Comparison of ENCODE assay signal across 11 mouse cellular contexts in the genomic region with DNA sequence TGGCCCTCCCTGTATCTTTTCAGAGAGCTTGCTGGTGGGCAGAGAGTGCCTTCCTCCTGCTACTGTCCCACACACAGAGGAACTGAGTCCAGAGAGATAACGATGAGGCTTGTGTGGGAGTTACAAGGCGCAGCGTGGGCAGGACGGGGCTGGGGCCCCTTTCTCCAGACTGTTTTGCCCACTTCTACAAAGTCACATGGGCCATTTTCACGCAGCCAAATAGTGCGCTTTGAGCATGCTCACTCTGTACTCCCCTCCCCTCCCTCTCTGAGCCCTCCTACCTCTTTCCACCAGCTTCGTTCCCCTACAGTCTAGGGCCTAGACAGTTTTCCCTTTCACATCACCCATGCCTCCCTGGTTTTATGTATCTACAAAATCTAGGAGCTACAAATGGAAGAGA.
A peak's percentile ranks its signal among the peaks of the same experiment; 100 is the strongest.
DNase-seq lines count a peak whose midpoint lies in the region; ATAC-seq and TF ChIP-seq lines count a peak whose summit lies in the region.
"Had no signal": no experiment of that assay in that cellular context is flagged by ENCODE, and none has a peak within 500 bp of the region (broad histone marks: within the 10 kb centered on the region; RNA-seq: fewer than 3 reads in every experiment).

No protein-coding gene starts in this region.

- H3K27ac ChIP-seq in embryonic facial prominence, embryonic 13.5 days = no peak overlapping the region
- no peak overlapping the region for H3K27ac ChIP-seq in embryonic facial prominence, embryonic 10.5 days (replicated peaks)
- peak overlapping the region; percentile 96 for H3K27ac ChIP-seq in left cerebral cortex, adult 2 months
- H3K27ac ChIP-seq in liver, embryonic 15.5 days (replicated peaks) = no peak overlapping the region
- H3K27ac ChIP-seq in forebrain, embryonic 11.5 days (ENCODE audit: low read depth, low read length) = no peak overlapping the region
- H3K27ac ChIP-seq: kidney, postnatal 0 days had no signal

- intact Hi-C loops in left cerebral cortex, adult 2 months (cut with DNase I) = loop anchor here (2.0 to 5.0 kb wide), 2 partner anchors 60 to 218 kb away; no protein-coding TSS in a partner anchor
- intact Hi-C loops in left cerebral cortex, postnatal 10 days (cut with DNase I) = loop anchor here (5.0 kb wide), 1 partner anchor 218 kb away; no protein-coding TSS in a partner anchor

- H3K9me3 ChIP-seq in embryonic facial prominence, embryonic 13.5 days = no peaks in the 10 kb centered on the region
- no peaks in the 10 kb centered on the region for H3K9me3 ChIP-seq in embryonic facial prominence, embryonic 10.5 days
- H3K9me3 ChIP-seq in liver, embryonic 15.5 days (replicated peaks) = no peaks in the 10 kb centered on the region
- no peaks in the 10 kb centered on the region for H3K9me3 ChIP-seq in forebrain, embryonic 11.5 days (ENCODE audit: control insufficient read depth, low read length)
- H3K9me3 ChIP-seq: midbrain, embryonic 10.5 days had no signal

- no peaks in the 10 kb centered on the region for H3K27me3 ChIP-seq in embryonic facial prominence, embryonic 13.5 days
- no peaks in the 10 kb centered on the region for H3K27me3 ChIP-seq in embryonic facial prominence, embryonic 10.5 days (replicated peaks; ENCODE audit: low read depth, poor library complexity, severe bottlenecking)
- H3K27me3 ChIP-seq in liver, embryonic 15.5 days = no peaks in the 10 kb centered on the region
- no peaks in the 10 kb centered on the region for H3K27me3 ChIP-seq in forebrain, embryonic 11.5 days (ENCODE audit: control insufficient read depth, insufficient read depth, low read length)

- no peak for TF ChIP-seq CTCF in left cerebral cortex, adult 2 months (IDR thresholded peaks at IDR 0.05)

- H3K36me3 ChIP-seq in embryonic facial prominence, embryonic 13.5 days = no peaks in the 10 kb centered on the region
- H3K36me3 ChIP-seq in embryonic facial prominence, embryonic 10.5 days (replicated peaks) = no peaks in the 10 kb centered on the region
- no peaks in the 10 kb centered on the region for H3K36me3 ChIP-seq in liver, embryonic 15.5 days (replicated peaks)
- H3K36me3 ChIP-seq in forebrain, embryonic 11.5 days (ENCODE audit: control insufficient read depth, insufficient read depth, low read length) = no peaks in the 10 kb centered on the region
- H3K36me3 ChIP-seq: midbrain, embryonic 10.5 days had no signal

- 0 out of 2 replicates have a peak overlapping the region, but pooled peaks have one; percentile 22 for H3K4me2 ChIP-seq in embryonic facial prominence, embryonic 13.5 days
- H3K4me2 ChIP-seq in liver, embryonic 15.5 days = peak overlapping the region; percentile 41
- H3K4me2 ChIP-seq in forebrain, embryonic 11.5 days (ENCODE audit: low read depth, low read length, severe bottlenecking) = no peak overlapping the region
- H3K4me2 ChIP-seq: heart, embryonic 11.5 days had no signal

- no peak for ATAC-seq in embryonic facial prominence, embryonic 13.5 days (ENCODE audit: insufficient number of reproducible peaks, insufficient read depth, low FRiP score, low TSS enrichment, low read depth)
- no peak for ATAC-seq in liver, embryonic 15.5 days (ENCODE audit: insufficient read depth)
- no peak for ATAC-seq in forebrain, embryonic 11.5 days (replicated peaks; ENCODE audit: low FRiP score)

- WGBS in embryonic facial prominence, embryonic 13.5 days = 77% methylated on average over 7 of the region's 7 CpGs
- WGBS in embryonic facial prominence, embryonic 10.5 days = 79% methylated on average over 7 of the region's 7 CpGs
- 21% methylated on average over 7 of the region's 7 CpGs for WGBS in liver, embryonic 15.5 days (ENCODE audit: insufficient replicate concordance)
- WGBS in forebrain, embryonic 11.5 days = 82% methylated on average over 7 of the region's 7 CpGs

- DNase-seq in embryonic facial prominence, embryonic 10.5 days (ENCODE audit: low spot score) = no peak
- peak in 1 of 2 experiments; percentile 62 for DNase-seq in left cerebral cortex, adult 2 months (ENCODE audit: extremely low spot score in 1 of 2, low spot score in 2 of 2)
- DNase-seq in left cerebral cortex, postnatal 10 days (ENCODE audit: extremely low spot score in 1 of 2, low spot score in 2 of 2) = no peak
- DNase-seq in MEL-GATA-1-ER (ENCODE audit: extremely low read depth, low read depth) = peak; percentile 30
- DNase-seq in forebrain, embryonic 11.5 days (ENCODE audit: low spot score) = no peak
- no peak for DNase-seq in frontal cortex, postnatal 10 days (ENCODE audit: low spot score in 2 of 2)

- peaks cover 25% of the 10 kb centered on the region for H3K4me1 ChIP-seq in embryonic facial prominence, embryonic 13.5 days
- H3K4me1 ChIP-seq in embryonic facial prominence, embryonic 10.5 days = peaks cover 34% of the 10 kb centered on the region
- peaks cover 27% of the 10 kb centered on the region for H3K4me1 ChIP-seq in liver, embryonic 15.5 days (replicated peaks)
- peaks cover 3% of the 10 kb centered on the region; the same call in 1 of the 2 replicates for H3K4me1 ChIP-seq in forebrain, embryonic 11.5 days (replicated peaks; ENCODE audit: control insufficient read depth, insufficient read depth, low read length)

- no peak overlapping the region for H3K9ac ChIP-seq in embryonic facial prominence, embryonic 13.5 days
- no peak overlapping the region for H3K9ac ChIP-seq in liver, embryonic 15.5 days
- no peak overlapping the region for H3K9ac ChIP-seq in forebrain, embryonic 11.5 days (ENCODE audit: low read length)

- H3K4me3 ChIP-seq in embryonic facial prominence, embryonic 13.5 days = no peak overlapping the region
- H3K4me3 ChIP-seq in embryonic facial prominence, embryonic 10.5 days = no peak overlapping the region
- H3K4me3 ChIP-seq in left cerebral cortex, adult 2 months = peak overlapping the region; percentile 48
- H3K4me3 ChIP-seq in liver, embryonic 15.5 days (replicated peaks) = no peak overlapping the region
- H3K4me3 ChIP-seq in forebrain, embryonic 11.5 days (ENCODE audit: low read depth, low read length) = no peak overlapping the region
- H3K4me3 ChIP-seq: midbrain, embryonic 10.5 days had no signal
